Mouse (Mus musculus): ENCODE results near the gene Creb3l4.
"Not testable (repeated sequence)": the region's sequence is repeated elsewhere in the genome, so short reads cannot be mapped to it uniquely, and the experiment has no call there.

Creb3l4 gene

DNA sequence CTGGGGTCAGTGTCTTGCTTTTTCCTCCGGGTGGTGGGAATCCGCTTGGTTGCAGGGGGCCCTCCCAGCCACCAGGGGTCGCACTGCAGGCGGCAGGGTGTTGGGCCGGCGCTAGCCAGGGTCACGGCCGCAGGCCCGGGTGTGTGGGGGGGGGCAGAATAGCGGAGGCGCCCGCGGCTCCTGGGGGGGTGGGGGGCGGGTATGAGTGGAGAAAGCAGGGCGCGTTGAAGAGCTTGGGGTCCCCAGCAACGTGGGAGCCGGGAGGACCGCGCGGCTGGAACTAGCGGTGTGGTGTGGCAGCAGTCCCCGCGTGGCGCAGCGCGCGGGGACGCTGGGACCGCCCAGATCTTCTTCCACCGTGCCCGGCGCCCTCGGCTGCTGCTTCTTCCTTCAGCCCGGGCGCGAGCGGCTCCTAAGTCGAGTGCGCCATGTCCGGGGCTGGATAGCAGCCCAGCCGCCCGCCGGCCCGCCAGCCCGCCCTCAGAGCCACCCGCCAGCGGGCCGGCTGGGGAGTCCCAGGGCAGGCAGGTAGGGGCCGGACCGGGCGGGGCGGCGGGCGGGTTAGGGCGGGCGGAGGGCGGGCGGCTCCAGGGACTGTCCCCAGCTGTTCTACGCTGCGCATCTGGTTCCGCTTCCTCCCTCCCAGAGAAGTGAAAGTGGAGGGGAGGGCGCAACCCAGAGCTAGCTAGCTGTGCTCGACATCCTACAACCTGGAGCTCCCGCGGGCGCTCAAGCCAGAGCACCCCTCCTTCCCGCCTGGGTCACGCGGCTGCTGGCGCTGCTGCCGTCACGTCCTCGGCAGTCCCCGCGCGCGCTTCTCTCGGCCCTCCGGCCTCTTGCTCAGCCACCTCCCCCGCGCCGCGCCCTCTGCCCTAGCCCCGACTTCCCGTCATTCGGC, 22.0 kb upstream of the Creb3l4 start, which contains the start of gene Dennd4b:
Gene Dennd4b (plus strand): TSS at position 152 of the 898 bp plus-strand sequence.
- DNase-seq (ENCODE audit: low read depth, low spot score): peak; percentile 95

DNA sequence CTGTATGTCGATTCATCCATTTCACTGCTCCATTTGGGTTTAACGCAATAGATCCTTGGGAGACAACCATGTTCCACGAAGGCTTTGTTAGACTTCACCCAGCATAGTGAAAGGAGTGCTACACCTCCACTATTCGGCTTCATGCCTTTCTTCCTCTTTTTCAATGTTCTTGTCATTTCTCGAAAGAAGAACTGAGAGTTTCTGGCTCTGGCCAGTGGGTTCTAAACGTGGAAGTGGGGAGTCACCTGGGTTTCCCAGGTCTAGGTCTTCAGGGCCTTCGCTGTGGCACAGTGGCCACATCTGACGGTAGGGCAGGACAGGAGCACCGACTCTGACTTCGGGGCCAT, 21.3 kb upstream of the Creb3l4 start:
- no peak for DNase-seq (ENCODE audit: low read depth, low spot score)

DNA sequence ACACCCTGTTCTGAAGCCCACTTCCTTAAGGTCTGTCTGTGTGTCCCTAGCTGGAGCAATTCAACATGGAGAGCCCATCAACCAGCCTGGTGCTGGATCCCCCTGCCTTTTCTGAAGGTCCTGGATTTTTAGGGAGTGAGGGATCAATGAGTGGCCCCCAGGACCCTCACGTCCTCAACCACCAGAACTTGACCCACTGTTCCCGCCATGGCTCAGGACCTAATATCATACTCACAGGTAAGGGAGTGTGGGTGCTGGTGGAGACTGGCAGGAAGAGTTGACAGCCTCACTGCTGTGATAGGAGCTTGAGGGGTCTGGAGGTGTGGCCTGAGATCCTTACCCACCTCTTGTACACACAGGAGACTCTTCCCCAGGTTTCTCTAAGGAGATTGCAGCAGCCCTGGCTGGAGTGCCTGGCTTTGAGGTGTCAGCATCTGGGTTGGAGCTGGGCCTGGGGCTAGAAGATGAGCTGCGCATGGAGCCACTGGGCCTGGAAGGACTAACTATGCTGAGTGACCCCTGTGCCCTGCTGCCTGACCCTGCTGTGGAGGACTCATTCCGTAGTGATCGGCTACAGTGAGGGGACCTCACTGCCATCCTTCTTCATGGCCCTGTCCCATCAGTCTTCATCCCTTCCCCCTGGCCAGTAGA, 19.9 kb upstream of the Creb3l4 start:
- DNase-seq (ENCODE audit: low read depth, low spot score): no peak

DNA sequence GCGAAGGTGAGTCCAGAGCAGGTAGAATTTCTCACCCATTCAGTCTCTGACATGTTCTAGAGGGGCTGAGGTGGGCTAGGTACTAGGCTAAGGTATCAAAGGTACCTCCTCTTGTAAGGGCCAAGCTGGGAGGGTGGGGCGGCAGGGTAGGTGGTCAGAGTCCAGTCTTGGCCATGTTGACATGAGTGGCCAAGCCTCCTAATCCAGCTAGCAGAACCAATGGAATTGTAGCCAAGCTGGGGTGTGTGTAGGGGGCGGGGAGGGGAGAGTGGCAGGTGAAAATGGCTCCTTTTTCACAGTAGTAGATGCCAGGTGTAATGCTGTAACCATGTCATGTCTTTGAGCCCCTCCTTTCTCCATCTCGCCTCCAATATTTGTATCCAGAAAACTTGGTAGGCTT, 15.2 kb upstream of the Creb3l4 start:
- DNase-seq (ENCODE audit: low read depth, low spot score): no peak

DNA sequence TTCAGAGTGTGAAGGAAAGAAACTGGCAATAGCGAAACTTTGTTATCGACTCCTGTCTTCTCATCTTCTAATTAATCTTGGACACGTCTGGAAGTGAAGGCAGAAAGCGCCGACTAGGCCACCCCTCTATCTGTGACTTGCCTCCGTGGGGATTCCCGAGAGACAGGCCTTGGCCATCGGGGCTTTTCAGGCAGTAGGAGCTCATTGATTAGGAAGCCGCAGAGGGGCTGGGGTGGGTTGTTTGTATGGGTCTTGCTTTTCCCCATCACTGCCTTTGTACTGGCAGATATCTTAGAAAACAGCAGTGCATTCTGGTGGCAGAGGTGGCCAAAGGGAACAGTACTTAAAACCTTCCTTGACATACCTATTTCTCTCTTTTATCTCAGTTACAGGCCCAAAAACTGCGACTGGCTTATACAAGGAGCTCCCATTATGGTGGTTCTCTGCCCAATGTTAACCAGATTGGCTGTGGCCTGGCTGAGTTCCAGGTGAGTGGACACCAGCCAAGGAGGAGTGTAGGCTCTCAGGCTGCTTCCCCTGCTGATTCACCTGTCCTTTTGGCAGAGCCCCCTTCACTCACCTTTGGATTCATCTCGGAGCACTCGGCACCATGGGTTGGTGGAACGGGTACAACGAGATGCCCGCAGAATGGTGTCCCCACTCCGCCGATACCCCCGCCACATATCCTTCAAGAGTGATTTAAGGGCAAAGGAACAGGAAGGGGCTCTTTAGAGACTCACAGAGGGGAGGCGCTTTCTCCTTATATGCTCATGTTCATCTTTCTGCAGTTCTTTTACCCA, 13.6 kb upstream of the Creb3l4 start:
- no peak for DNase-seq (ENCODE audit: low read depth, low spot score)

DNA sequence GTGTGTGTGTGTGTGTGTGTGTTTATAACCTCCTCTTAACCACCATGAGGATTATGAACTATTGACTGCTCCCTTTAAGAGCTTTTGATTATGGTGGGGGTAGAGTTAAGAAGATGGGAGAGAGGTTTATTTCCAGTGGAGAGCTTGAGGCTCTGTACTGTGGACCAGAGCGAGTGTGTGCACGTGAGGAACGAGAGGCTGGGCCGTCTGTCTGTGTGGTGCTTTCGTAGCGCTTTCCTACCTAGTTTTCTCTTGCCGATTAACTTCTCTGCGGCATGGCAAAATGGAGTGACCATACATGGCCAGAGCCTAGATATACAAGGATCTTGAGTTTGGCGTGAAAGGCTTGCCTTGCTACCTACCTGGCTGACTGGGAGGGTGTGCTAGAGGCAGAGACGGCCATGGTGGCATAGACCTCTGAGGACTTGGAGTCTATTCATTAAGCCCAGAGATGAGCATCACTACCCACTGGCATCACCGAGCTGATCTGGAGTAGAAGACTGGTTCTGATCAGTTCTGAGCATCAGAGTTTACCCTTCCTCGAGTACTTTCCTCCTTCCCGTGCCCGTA, 12.6 kb upstream of the Creb3l4 start:
- no peak for DNase-seq (ENCODE audit: low read depth, low spot score)

DNA sequence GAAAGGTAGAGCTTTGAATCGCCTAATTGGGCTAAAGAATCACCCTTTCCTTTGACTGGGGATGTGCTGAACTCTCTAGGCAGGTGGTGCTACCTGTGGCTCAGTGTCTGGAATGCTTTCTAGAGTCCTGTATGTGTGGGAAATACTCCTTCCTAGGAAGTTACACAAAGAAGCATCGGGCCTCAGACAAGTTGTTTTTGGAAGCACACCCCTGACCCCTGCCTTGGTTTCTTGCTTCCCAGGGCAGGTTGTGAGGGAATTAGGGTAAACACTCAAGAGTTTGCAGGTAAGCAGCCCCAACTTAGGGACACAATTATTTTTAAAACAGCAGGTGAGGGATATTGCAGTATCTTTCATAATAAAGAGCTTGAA, 11.9 kb upstream of the Creb3l4 start:
- DNase-seq (ENCODE audit: low read depth, low spot score): no peak

DNA sequence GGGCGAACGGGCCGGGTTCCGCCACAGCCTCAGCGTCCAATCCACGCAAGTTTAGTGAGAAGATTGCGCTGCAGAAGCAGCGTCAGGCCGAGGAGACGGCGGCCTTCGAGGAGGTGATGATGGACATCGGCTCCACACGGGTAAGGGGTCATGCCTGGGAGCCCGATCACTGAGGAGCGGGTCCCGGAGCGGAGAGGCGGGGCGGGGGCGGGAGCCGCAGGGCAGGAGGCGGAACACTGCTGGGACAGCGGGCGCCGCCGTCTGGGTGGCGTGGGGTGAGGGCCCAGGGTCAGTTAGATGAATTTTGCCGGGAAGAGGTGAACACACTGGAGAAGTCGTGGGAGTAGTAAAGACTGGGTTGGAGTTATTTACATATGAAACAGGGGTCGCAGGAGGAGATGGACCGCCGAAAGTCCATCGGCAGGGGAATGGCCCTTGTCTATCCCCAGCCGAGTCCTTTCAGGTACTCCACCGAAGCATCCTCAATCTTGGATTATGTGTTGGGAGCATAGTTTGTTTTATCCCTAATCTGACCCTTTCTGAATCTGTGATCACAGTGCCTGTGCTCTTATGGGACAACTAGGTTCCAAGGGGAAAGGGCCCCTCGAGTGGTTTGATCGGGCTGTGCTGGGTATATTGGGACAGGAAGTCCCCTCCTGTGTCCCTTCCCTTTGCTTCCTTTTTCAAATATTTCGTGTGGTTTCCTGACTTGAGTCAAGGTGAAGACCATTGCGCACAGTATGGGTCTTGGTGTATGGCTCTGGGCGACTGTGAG, 11.3 kb upstream of the Creb3l4 start:
- DNase-seq (ENCODE audit: low read depth, low spot score): peak; percentile 50

DNA sequence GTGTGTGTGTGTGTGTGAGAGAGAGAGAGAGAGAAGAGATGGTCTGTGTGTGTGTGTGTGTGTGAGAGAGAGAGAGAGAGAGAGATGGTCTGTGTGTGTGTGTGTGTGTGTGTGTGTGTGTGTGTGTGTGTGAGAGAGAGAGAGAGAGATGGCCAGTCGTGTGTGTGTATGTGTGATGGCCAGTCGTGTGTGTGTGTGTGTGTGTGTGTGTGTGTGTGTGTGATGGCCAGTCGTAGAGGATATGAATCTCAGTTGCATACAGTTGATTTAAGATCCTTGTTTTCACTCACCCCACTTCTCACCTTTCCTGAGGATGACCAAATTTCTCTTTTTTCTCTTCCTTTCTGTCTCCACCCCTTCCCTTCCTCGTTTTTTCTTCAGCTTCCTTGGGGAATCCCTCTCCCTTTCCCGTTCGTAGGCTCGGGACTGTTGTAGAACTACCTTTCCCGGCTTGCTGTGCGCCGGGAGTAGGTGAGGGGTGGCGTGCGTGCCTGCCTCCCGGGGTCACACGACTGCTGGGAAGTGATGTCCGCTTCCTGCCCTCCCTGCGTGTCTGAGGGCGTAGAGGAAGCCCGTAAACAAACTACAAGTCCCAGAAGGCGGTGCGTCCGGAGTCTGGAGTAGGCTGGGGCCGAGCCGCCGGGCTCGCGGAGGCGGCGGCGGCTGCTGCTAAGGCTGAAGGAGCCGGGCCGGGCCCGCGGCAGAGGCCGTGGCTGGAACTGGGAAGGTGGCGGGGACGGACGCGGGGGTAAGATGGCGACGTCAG, 10.5 kb upstream of the Creb3l4 start, which contains the start of gene Crtc2:
Gene Crtc2 (plus strand): TSS at position 511 of the 766 bp plus-strand sequence.
- DNase-seq (ENCODE audit: low read depth, low spot score): peak; percentile 95

DNA sequence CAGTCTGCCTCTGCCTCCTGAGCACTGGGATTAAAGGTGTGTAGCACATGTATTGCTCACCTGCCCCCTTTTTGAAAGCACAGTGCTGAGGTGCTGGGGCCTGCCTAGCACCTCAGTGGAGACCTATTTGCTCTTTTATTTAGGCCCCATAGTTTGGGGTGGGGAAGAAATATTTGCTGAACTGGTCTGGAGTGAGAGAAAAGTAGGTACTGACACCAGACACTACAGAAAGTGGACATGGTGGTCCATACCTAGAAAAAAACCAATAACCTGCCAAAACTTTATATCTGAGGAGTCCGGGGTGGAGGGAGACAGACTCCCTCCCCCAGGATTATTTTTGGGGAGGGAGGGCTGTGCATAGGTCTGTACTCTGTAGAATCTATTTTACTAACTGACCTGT, 9.9 kb upstream of the Creb3l4 start:
- peak; percentile 22 for DNase-seq (ENCODE audit: low read depth, low spot score)

DNA sequence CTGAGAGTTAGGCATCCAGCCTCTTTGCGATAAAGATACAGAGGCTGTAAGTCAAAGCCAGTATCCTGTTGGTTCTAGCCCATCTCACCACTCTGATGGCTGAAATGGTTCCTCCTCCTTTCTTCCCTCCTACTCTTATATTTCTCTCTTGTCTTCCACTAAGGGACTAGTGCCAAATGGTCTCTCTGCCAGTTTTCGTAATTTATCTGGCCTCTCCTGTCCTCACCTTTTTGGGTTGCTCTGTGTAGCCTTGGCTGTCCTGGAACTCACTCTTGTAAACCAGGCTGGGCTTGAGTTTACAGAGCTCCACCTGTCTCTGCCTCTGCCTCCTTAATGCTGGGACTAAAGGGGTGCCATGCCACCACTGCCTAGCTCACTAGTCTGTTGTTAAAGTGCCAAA, 9.3 kb upstream of the Creb3l4 start:
- DNase-seq (ENCODE audit: low read depth, low spot score): not testable (repeated sequence)

DNA sequence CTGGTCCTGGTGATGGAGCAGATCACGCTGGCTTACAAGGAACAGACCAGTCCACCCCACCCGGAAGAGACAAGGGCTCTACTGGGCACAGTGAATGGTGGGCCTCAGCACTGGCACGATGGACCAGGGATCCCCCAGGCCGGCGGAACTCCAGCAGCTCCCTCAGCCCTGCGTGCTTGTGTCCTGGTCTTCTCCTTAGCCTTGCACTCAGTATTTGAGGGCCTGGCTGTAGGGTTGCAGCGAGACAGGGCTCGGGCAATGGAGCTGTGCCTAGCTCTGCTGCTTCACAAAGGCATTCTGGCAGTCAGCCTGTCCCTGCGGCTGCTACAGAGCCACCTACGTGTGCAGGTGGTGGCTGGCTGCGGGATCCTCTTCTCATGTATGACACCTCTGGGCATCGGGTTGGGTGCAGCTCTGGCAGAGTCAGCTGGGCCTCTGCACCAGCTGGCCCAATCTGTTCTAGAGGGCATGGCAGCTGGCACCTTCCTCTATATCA, 8.5 kb upstream of the Creb3l4 start:
- not testable (repeated sequence) for DNase-seq (ENCODE audit: low read depth, low spot score)

DNA sequence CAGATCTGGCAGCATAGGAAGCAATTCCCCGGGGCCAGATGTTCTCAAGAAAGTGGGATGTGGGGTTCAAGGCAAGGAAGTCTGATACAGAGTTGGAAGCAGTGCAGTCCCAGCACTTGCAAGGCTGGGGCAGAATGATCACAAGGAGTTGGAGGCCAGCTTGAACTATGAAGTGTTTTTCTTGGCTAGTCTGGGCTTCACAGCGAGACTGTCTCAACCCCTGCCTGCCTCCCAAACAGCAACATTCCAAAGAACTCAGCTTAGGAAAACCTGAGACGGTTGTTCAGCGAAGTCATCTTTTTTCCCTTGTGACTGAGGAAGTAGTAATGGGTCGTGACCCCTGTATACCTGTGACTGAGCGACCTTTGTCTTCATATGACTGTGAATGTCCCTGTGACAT, 7.5 kb upstream of the Creb3l4 start:
- no peak for DNase-seq (ENCODE audit: low read depth, low spot score)

DNA sequence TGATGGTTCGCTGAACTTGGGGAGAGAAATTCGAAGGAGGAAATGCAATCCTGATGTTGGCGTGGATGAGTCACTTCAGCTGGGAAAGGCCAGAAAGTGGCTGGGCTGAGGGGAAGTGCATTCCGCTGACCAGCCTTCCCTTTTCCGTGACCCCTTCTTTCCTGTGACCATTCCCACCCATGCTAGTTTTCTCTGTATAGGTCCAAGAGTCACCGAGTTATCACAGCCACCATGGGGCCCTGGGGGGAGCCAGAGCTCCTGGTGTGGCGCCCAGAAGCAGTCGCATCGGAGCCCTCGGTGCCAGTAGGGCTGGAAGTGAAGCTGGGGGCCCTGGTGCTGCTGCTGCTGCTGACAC, 5.4 kb upstream of the Creb3l4 start:
- DNase-seq (ENCODE audit: low read depth, low spot score): no peak

DNA sequence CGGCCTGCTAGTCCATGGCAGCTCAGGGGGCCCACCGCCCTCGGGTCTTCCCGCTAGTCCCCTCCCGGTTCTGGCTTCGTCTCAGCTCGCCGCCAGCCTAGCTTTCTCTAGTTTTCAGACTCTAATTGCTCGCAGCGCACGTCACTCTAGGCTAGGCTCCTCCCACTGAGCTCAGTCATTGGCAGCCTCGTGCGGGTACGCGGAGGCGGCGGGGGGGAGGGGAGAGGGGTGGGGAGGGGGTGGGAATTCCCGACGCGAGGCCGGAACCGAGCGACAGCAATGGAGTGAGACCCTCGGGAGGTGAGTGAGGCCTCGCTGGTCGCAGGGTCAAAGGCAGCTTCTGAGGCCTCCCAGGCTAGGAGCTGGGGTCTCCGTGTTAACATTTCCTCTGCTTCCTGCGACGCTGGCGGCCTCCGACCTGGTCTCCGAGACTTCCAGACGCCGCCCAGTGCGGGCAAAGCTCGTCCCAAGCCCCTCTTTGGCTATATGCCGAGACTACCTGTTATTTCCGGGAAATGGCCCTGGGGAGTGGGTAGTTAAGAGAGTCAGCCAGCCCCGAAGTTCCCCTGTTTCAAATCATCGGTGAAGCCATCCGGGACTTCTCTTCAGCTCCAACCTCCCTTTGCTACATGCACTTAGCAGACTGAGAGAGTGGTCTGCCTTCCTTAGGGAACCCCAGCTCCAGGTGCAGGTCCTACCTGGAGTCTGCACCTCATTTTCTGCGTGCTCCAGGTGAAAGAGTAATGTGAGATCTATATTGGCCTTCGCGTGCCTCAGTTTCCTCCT, 4.8 kb upstream of the Creb3l4 start, which contains the start of gene Slc39a1:
Gene Slc39a1 (plus strand): TSS at position 213 of the 786 bp plus-strand sequence.
- DNase-seq (ENCODE audit: low read depth, low spot score): peak; percentile 92

DNA sequence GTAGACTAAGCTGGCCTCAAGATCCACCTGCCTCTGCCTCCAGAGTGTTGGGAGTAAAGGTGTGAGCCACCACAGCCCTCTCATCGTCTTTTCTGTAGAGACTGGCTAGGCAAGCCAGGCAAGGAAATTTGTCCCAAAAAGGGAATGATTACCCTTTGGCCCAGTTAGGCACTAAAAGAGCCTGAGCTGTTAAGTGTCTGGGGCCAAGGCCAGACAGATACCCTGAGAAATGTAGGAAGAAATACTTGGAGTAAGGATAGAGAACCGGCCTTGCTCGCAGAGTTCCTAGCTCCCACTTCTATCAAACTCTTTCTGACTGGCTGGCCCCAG, 4.3 kb upstream of the Creb3l4 start:
- DNase-seq (ENCODE audit: low read depth, low spot score): no peak

DNA sequence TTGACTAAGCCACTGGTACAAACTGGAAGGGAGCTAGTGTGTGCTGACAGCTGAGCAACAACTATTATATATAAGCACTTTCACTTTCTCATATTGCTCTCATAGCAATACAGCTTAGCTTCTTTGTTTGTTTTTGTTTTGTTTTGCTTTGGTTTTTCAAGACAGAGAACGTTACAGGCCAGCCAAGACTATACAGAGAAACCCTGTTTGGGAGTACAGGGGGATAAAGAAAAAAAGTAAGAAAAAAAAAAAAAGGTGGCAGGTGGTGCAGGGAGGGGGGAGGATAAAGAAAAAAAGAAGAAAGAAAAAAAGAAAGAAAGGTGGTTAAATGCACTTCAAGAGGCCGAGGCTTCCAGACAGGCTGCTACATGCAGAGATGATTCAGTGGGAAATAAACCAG, 2.1 kb upstream of the Creb3l4 start:
- DNase-seq (ENCODE audit: low read depth, low spot score): peak; percentile 49

DNA sequence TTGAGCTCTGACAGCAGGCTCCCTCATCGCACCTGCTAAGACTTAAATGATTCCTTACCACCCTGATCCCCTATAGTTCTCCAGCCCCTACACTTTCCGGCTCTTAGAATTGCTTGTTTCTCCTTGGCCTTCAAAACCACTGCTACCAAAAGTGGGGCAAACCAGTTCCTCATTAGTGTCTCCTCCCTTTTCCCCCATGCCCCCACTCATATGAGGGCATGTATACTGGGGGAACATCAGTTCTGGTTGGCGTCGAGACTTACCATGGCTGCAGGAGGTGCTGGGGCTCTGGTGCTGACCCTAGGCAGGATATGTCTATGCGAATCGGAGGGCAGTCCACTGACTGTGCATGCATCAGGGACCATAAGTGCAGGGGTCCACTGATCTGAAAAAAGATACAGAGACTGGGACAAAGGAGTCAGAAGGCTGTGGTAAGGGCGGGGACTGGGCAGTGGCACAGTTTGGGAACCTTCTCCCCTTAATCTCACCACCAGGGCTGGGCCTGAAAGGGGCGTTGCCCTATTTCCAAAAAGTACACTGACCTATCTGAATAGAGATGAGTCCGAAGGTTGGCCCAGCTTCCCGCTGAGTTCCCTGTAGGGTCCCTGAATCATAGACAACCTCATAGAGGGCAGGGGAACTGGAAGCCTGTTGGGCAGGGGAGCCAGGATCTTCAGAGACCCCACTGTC, 1.5 kb downstream of the Creb3l4 start:
- DNase-seq (ENCODE audit: low read depth, low spot score): no peak

DNA sequence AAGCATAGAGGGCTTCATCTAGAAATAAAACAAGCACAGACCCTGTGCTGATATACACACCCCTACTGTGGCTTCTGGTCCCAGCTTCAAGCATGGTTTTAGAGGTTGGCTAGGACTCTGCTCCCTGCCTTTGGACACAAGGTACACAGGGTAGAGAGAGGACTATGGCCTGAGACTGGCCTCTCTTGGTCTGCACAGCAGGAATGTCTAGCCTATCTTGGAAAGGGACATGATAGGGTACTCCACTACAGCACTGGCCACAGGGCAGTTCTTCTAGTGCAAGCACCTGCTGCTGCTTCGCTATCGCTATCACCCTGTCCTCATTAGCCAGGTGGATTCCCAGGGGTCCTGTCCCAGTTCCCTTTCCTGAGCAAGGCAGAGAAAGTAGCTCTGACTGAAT, 2.1 kb downstream of the Creb3l4 start:
- no peak for DNase-seq (ENCODE audit: low read depth, low spot score)
